Mouse (Mus musculus): ENCODE results near the gene Tnni1. TPM values are rescaled to one million over a fixed set of nuclear protein-coding genes. Genes with fewer than 3 reads are reported as not detected.

Gene Tnni1
- polyA plus RNA-seq, 1 experiment from 2014 or later = 15.6 TPM

DNA sequence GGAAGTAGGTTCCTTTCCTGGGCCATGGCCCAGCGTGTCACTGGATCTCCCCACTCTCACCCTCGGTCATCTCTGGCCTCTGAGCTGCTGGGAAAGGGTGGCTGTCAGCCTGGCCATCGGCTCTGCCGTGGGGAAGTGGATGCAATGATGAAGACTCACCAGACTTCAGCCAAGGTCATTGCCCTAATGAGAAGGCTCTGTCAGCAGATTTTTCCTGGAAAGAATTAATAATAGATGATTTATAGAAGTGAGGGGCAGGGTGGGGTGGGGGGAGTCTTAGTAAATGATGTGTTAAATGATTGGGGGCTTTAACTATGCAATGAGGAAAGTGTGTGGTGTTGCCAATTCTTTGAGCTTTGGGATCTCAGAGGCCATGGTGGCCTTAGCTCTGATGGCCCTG, 33.0 kb upstream of the Tnni1 start:
- H3K27ac ChIP-seq (ENCODE audit: low read length) = no peak overlapping the region
- H3K4me1 ChIP-seq (ENCODE audit: control insufficient read depth, low read depth, low read length) = no peaks in the 10 kb centered on the region
- 81% methylated on average over 4 of the region's 4 CpGs for WGBS (ENCODE audit: insufficient replicate concordance)
- H3K9me3 ChIP-seq (replicated peaks; ENCODE audit: control insufficient read depth, low read length) = no peaks in the 10 kb centered on the region
- peaks cover 2% of the 10 kb centered on the region for H3K36me3 ChIP-seq (ENCODE audit: control insufficient read depth, insufficient read depth)
- ATAC-seq (ENCODE audit: low read depth) = no peak
- H3K9ac ChIP-seq (ENCODE audit: low read depth, low read length) = no peak overlapping the region
- H3K4me3 ChIP-seq (ENCODE audit: low read depth, low read length) = no peak overlapping the region
- H3K27me3 ChIP-seq (ENCODE audit: control insufficient read depth, insufficient read depth, low read depth, low read length) = no peaks in the 10 kb centered on the region
- H3K4me2 ChIP-seq (ENCODE audit: low read depth, low read length) = no peak overlapping the region

DNA sequence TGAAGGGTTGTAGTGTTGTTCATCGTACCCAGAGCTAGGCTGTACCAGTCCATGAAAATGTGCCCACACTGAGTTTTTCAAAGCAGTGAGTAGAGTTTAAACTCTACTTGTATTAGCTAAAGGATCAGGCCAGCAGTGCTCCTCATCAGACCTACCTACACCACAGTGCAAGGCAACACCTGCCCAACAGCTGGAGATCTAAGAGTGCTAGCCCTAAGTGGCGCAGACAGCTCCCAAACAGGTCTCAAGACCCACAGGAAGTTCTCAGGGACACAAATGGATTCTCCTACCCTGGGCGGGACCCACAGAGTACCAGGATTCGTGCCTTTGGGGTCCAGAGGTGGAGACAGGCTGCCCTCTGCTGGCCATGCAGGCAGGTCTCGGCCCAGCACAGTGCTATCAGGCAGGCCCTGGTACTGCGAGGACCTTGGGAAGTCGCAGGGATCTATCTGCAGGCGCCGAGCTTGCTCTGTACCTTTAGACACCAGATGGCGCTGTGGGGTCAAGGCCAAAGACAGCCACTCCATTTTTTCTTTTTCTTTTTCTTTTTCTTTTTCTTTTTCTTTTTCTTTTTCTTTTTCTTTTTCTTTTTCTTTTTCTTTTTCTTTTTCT, 26.4 kb upstream of the Tnni1 start:
- no peak overlapping the region for H3K4me2 ChIP-seq (ENCODE audit: low read depth, low read length)
- no peak overlapping the region for H3K27ac ChIP-seq (ENCODE audit: low read length)
- peak; percentile 96 for ATAC-seq (ENCODE audit: low read depth)
- peaks cover 2% of the 10 kb centered on the region for H3K36me3 ChIP-seq (ENCODE audit: control insufficient read depth, insufficient read depth)
- WGBS (ENCODE audit: insufficient replicate concordance) = 11% methylated on average over 10 of the region's 10 CpGs
- H3K27me3 ChIP-seq (ENCODE audit: control insufficient read depth, insufficient read depth, low read depth, low read length) = no peaks in the 10 kb centered on the region
- no peaks in the 10 kb centered on the region for H3K9me3 ChIP-seq (replicated peaks; ENCODE audit: control insufficient read depth, low read length)
- H3K4me3 ChIP-seq (ENCODE audit: low read depth, low read length) = no peak overlapping the region
- H3K9ac ChIP-seq (ENCODE audit: low read depth, low read length) = no peak overlapping the region
- no peaks in the 10 kb centered on the region for H3K4me1 ChIP-seq (ENCODE audit: control insufficient read depth, low read depth, low read length)

DNA sequence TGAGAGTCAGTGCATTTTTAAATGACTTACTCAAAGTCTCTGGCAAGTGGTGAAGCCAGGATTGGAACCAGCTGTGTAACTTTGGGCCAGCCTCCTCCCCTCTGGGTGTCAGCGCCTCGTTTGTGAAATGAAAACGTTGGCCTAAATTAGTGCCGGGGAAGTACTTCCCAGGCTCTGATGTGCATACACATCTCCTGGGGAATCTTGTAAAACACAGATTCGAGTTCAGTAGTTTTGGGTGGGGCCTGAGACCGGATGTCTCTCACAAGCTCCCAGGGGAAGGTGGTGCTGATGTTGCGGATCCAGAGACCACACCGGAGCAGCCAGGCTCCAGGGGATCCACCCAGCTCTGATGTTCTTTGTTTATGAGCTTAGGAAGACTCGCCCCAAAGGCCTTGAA, 23.9 kb upstream of the Tnni1 start:
- 64% methylated on average over 9 of the region's 9 CpGs for WGBS (ENCODE audit: insufficient replicate concordance)
- Histone ChIP-seq H3K9me3 (replicated peaks; ENCODE audit: control insufficient read depth, low read length) (no peaks in the 10 kb centered on the region), H3K27ac (ENCODE audit: low read length) (no peak overlapping the region), H3K4me1 (ENCODE audit: control insufficient read depth, low read depth, low read length) (no peaks in the 10 kb centered on the region), H3K27me3 (ENCODE audit: control insufficient read depth, insufficient read depth, low read depth, low read length) (no peaks in the 10 kb centered on the region), H3K4me2 (ENCODE audit: low read depth, low read length) (no peak overlapping the region), H3K36me3 (ENCODE audit: control insufficient read depth, insufficient read depth) (0 out of 2 replicates have a peak, but pooled peaks cover 2% of the 10 kb centered on the region), H3K4me3 (ENCODE audit: low read depth, low read length) (no peak overlapping the region), H3K9ac (ENCODE audit: low read depth, low read length) (no peak overlapping the region)
- ATAC-seq (ENCODE audit: low read depth) = no peak

DNA sequence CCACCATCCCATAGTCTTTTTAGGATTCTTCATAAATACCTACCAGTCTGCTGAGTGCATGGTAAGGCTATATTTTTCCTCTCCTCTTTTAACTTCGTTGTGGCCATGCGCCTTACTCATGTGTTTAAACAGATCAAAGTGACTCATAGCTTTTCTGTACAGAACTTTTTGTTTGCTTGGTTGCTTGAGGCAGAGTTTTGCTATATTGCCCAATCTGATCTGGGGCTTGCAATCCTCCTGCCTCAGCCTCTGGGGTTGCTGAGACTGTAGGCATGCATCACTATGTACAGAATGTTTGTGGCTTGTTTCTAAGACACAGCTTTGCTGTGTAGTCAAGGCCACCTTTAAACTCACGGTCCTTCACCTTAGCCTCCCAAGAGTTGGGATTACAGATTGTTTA, 23.3 kb upstream of the Tnni1 start:
- 61% methylated on average over 3 of the region's 3 CpGs for WGBS (ENCODE audit: insufficient replicate concordance)
- H3K9me3 ChIP-seq (replicated peaks; ENCODE audit: control insufficient read depth, low read length) = no peaks in the 10 kb centered on the region

DNA sequence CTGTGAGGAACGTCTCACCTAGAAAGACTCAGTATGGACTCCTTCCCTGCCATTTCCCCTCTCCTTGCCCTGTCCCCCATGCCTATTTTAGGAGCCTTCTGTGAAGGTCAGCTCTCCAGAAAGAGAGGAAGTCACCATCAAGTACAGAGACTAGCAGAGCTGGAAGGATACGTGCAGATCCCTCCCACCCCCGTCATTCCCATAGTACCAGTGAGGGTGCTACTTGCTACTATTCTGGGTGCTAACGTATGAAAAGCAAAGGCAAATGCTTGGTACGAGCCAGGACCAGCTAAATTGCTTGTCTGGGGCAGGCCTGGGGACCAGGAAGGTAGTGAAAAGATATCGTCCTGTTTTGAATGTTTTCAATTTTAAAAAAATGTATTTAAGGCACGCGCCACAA, 21.9 kb upstream of the Tnni1 start:
- no peaks in the 10 kb centered on the region for H3K4me1 ChIP-seq (ENCODE audit: control insufficient read depth, low read depth, low read length)
- no peaks in the 10 kb centered on the region for H3K9me3 ChIP-seq (replicated peaks; ENCODE audit: control insufficient read depth, low read length)
- H3K4me2 ChIP-seq (ENCODE audit: low read depth, low read length) = no peak overlapping the region
- H3K9ac ChIP-seq (ENCODE audit: low read depth, low read length) = no peak overlapping the region
- H3K36me3 ChIP-seq (ENCODE audit: control insufficient read depth, insufficient read depth) = no peaks in the 10 kb centered on the region
- H3K27ac ChIP-seq (ENCODE audit: low read length) = no peak overlapping the region
- H3K27me3 ChIP-seq (ENCODE audit: control insufficient read depth, insufficient read depth, low read depth, low read length) = no peaks in the 10 kb centered on the region
- no peak for ATAC-seq (ENCODE audit: low read depth)
- 47% methylated on average over 8 of the region's 8 CpGs for WGBS (ENCODE audit: insufficient replicate concordance)
- H3K4me3 ChIP-seq (ENCODE audit: low read depth, low read length) = no peak overlapping the region

More for the DNA sequence above, 23.3 kb upstream of the Tnni1 start:
- Histone ChIP-seq H3K4me2 (ENCODE audit: low read depth, low read length) (no peak overlapping the region), H3K36me3 (ENCODE audit: control insufficient read depth, insufficient read depth) (0 out of 2 replicates have a peak, but pooled peaks cover 1% of the 10 kb centered on the region), H3K4me1 (ENCODE audit: control insufficient read depth, low read depth, low read length) (no peaks in the 10 kb centered on the region), H3K9ac (ENCODE audit: low read depth, low read length) (no peak overlapping the region), H3K27me3 (ENCODE audit: control insufficient read depth, insufficient read depth, low read depth, low read length) (no peaks in the 10 kb centered on the region), H3K27ac (ENCODE audit: low read length) (no peak overlapping the region), H3K4me3 (ENCODE audit: low read depth, low read length) (no peak overlapping the region)
- no peak for ATAC-seq (ENCODE audit: low read depth)

DNA sequence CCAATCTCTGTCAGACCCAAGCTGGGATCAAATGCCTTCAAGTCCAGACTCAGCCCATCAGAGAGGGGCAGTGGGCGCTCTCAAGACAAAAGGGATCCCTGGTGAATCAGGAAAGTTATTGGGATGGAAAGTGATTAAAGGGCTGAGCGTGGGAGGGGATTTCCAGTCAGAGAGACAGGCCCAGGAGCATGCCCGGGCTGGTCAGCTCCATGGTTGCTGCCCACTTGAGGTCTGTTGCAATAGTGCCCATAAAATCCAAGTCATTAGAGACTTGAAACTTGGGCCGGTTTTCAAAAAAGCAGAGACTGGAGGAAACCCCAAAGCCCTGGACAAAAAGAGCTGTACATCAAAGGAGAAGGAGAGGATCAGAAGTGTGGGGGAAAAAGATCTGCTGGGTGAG, 19.5 kb upstream of the Tnni1 start:
- Histone ChIP-seq H3K9me3 (replicated peaks; ENCODE audit: control insufficient read depth, low read length) (no peaks in the 10 kb centered on the region), H3K4me3 (ENCODE audit: low read depth, low read length) (no peak overlapping the region), H3K27me3 (ENCODE audit: control insufficient read depth, insufficient read depth, low read depth, low read length) (peaks cover 3% of the 10 kb centered on the region), H3K27ac (ENCODE audit: low read length) (no peak overlapping the region), H3K4me1 (ENCODE audit: control insufficient read depth, low read depth, low read length) (no peaks in the 10 kb centered on the region), H3K4me2 (ENCODE audit: low read depth, low read length) (no peak overlapping the region), H3K9ac (ENCODE audit: low read depth, low read length) (no peak overlapping the region), H3K36me3 (ENCODE audit: control insufficient read depth, insufficient read depth) (no peaks in the 10 kb centered on the region)
- no peak for ATAC-seq (ENCODE audit: low read depth)
- WGBS (ENCODE audit: insufficient replicate concordance) = 69% methylated on average over 4 of the region's 4 CpGs

DNA sequence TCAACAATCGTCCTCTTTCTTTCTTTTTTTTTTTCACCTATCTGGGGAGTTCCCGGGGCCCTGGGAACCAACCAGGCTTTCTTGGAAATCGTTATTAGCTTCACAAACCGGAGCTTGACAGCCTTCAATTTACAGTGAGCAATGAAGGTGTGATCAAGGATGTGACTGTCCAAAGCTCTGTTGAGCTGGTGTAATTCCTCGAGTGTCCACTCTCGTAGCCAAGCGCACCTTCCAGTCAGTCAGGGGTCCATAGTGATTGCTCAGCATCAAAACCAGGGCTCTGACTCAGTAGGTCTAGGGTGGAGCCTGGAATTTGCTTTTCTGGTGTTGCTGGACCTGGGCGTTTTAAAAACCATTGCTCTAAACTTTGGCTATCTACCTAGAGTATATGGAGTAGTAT, 19.0 kb upstream of the Tnni1 start:
- Histone ChIP-seq H3K4me1 (ENCODE audit: control insufficient read depth, low read depth, low read length) (no peaks in the 10 kb centered on the region), H3K4me2 (ENCODE audit: low read depth, low read length) (no peak overlapping the region), H3K9ac (ENCODE audit: low read depth, low read length) (no peak overlapping the region), H3K27me3 (ENCODE audit: control insufficient read depth, insufficient read depth, low read depth, low read length) (peaks cover 8% of the 10 kb centered on the region), H3K4me3 (ENCODE audit: low read depth, low read length) (no peak overlapping the region), H3K36me3 (ENCODE audit: control insufficient read depth, insufficient read depth) (no peaks in the 10 kb centered on the region), H3K9me3 (replicated peaks; ENCODE audit: control insufficient read depth, low read length) (no peaks in the 10 kb centered on the region), H3K27ac (ENCODE audit: low read length) (no peak overlapping the region)
- WGBS (ENCODE audit: insufficient replicate concordance) = 44% methylated on average over 8 of the region's 8 CpGs
- no peak for ATAC-seq (ENCODE audit: low read depth)

DNA sequence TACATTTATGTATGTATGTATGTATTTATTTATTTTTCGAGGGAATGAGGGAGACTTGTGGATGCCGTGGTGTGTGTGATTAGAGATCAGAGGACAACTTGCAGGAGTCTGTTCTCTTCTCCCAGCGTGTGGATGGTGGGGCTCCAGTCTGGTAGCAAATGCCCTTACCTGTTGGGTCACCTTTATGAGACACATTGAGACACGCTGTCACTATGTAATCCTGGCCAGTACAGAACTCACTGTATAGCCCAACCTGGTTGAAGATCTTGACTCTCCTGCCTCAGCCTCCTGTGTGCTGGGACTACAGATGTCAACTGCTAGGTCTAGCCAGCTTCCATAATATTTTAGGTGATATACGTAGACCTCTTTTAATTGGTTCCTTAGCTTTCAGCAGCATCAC, 17.5 kb upstream of the Tnni1 start:
- ATAC-seq (ENCODE audit: low read depth) = no peak
- H3K27ac ChIP-seq (ENCODE audit: low read length) = no peak overlapping the region
- H3K4me2 ChIP-seq (ENCODE audit: low read depth, low read length) = no peak overlapping the region
- H3K36me3 ChIP-seq (ENCODE audit: control insufficient read depth, insufficient read depth) = no peaks in the 10 kb centered on the region
- H3K4me1 ChIP-seq (ENCODE audit: control insufficient read depth, low read depth, low read length) = peaks cover 10% of the 10 kb centered on the region
- no peak overlapping the region for H3K4me3 ChIP-seq (ENCODE audit: low read depth, low read length)
- WGBS (ENCODE audit: insufficient replicate concordance) = 66% methylated on average over 5 of the region's 5 CpGs
- H3K27me3 ChIP-seq (ENCODE audit: control insufficient read depth, insufficient read depth, low read depth, low read length) = peaks cover 23% of the 10 kb centered on the region
- H3K9me3 ChIP-seq (replicated peaks; ENCODE audit: control insufficient read depth, low read length) = no peaks in the 10 kb centered on the region
- H3K9ac ChIP-seq (ENCODE audit: low read depth, low read length) = no peak overlapping the region

DNA sequence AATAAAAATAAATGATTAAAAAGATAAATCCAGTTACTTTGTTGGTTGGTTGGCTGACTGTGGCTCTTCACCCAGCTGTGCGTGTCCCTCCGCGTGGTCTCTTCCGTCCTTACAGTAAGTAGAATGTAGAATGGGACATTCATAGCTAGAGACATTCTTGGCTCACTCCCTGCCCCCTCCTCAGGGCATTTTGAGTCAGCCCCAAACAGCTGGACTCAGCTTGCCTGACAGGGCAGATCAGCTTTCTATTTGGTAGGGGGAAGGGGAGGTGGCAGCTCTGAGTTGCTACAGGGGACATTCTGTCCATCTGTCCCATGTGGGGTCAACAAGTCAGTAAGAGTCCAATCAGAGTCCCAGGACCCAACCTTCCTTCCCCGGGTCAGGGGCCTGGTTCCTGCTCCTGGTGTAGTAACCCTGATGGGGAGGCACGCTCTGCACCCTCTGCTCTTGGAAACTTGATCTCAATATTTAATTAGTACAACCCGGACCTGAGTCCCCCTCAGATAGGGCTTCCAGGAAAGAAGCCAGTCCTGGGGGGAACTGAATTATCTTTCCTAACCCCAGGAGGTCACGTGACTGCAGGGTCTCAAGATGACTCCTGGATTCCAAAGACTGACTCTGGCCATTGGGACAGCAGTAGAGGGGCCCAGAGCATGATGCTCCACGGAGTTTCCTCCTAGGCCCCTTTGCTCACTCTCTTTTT, 15.6 kb upstream of the Tnni1 start:
- Histone ChIP-seq H3K4me3 (ENCODE audit: low read depth, low read length) (no peak overlapping the region), H3K9ac (ENCODE audit: low read depth, low read length) (no peak overlapping the region), H3K27me3 (ENCODE audit: control insufficient read depth, insufficient read depth, low read depth, low read length) (peaks cover 30% of the 10 kb centered on the region), H3K36me3 (ENCODE audit: control insufficient read depth, insufficient read depth) (no peaks in the 10 kb centered on the region), H3K4me1 (ENCODE audit: control insufficient read depth, low read depth, low read length) (peaks cover 10% of the 10 kb centered on the region), H3K4me2 (ENCODE audit: low read depth, low read length) (no peak overlapping the region), H3K27ac (ENCODE audit: low read length) (no peak overlapping the region), H3K9me3 (replicated peaks; ENCODE audit: control insufficient read depth, low read length) (no peaks in the 10 kb centered on the region)
- 65% methylated on average over 9 of the region's 9 CpGs for WGBS (ENCODE audit: insufficient replicate concordance)
- ATAC-seq (ENCODE audit: low read depth) = no peak
